Mouse (Mus musculus): ENCODE measurements around the gene Dio1. TPM values are rescaled to one million over a fixed set of nuclear protein-coding genes. Genes with fewer than 3 reads are reported as not detected.
A peak's percentile ranks its signal among the peaks of the same experiment; 100 is the strongest.

Gene Dio1
- polyA plus RNA-seq, 1 experiment from 2014 or later, result not detected

DNA sequence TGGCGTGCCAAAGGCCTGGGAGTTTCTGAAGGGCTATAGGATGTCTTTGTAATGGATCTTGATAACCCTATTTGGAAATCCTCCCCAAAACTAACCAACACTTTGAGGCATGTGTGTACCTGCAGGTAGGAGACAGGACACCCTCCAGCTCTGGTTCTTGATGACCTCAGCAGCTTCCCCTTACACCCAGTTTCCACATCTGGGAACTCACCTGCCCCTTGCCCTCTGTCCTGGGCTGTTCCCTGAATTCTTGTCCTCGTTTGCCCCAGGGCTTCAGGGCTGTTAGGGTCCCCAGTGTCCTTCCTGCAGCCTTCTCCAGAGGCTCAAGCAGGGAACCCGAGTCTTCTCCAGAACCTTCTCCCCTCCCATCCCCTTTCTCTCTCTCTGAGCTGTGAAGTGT, 3.4 kb downstream of the Dio1 start:
- 66% methylated on average over 3 of the region's 3 CpGs for WGBS
- H3K27me3 ChIP-seq (replicated peaks; ENCODE audit: control insufficient read depth, insufficient read depth, low read length), result no peaks in the 10 kb centered on the region
- no peaks in the 10 kb centered on the region for H3K4me1 ChIP-seq (replicated peaks; ENCODE audit: control insufficient read depth, insufficient read depth, low read length)
- H3K4me2 ChIP-seq (ENCODE audit: low read length), result no peak overlapping the region
- H3K9ac ChIP-seq (replicated peaks; ENCODE audit: low read depth, low read length), result no peak overlapping the region
- no peak overlapping the region for H3K4me3 ChIP-seq (replicated peaks; ENCODE audit: low read length)
- H3K27ac ChIP-seq (ENCODE audit: low read length), result no peak overlapping the region
- H3K36me3 ChIP-seq (ENCODE audit: control insufficient read depth, insufficient read depth), result no peaks in the 10 kb centered on the region
- H3K9me3 ChIP-seq (ENCODE audit: control insufficient read depth, low read length), result no peaks in the 10 kb centered on the region
- ATAC-seq, result no peak

DNA sequence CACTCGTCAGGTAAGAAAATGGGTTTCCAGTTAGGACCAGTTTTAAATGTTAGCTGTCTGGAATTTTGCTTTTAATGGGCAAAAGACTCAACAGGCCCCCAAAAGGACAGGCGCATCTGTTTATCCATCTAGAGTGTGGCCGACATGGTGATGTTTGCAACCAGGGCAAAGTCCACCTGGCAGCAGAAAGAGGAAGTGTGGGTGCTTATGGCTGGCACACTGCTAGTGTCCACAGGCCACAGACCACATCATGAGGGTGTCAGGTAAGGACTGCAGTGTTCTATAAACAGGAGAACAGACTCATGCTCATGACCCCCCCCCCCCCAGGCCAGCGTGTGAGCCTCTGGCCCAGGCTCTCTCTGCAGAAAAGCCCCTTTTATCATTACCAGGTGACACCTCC, 4.1 kb downstream of the Dio1 start:
- Histone ChIP-seq H3K9ac (replicated peaks; ENCODE audit: low read depth, low read length) (no peak overlapping the region), H3K4me2 (ENCODE audit: low read length) (no peak overlapping the region), H3K9me3 (ENCODE audit: control insufficient read depth, low read length) (no peaks in the 10 kb centered on the region), H3K36me3 (ENCODE audit: control insufficient read depth, insufficient read depth) (no peaks in the 10 kb centered on the region), H3K27ac (ENCODE audit: low read length) (no peak overlapping the region), H3K4me3 (replicated peaks; ENCODE audit: low read length) (no peak overlapping the region), H3K4me1 (replicated peaks; ENCODE audit: control insufficient read depth, insufficient read depth, low read length) (no peaks in the 10 kb centered on the region), H3K27me3 (replicated peaks; ENCODE audit: control insufficient read depth, insufficient read depth, low read length) (no peaks in the 10 kb centered on the region)
- no peak for ATAC-seq
- WGBS, result 89% methylated on average over 4 of the region's 4 CpGs

- ATAC-seq, result no peak
- Histone ChIP-seq H3K36me3 (ENCODE audit: control insufficient read depth, insufficient read depth) (no peaks in the 10 kb centered on the region), H3K9ac (replicated peaks; ENCODE audit: low read depth, low read length) (no peak overlapping the region), H3K27ac (ENCODE audit: low read length) (no peak overlapping the region), H3K4me3 (replicated peaks; ENCODE audit: low read length) (no peak overlapping the region), H3K27me3 (replicated peaks; ENCODE audit: control insufficient read depth, insufficient read depth, low read length) (no peaks in the 10 kb centered on the region), H3K9me3 (ENCODE audit: control insufficient read depth, low read length) (no peaks in the 10 kb centered on the region), H3K4me2 (ENCODE audit: low read length) (no peak overlapping the region), H3K4me1 (replicated peaks; ENCODE audit: control insufficient read depth, insufficient read depth, low read length) (no peaks in the 10 kb centered on the region)
- 87% methylated on average over 9 of the region's 9 CpGs for WGBS
Measured at GRCm38 (mm10) chr4:107302221-107302620, 4.7 kb downstream of the Dio1 start.

DNA sequence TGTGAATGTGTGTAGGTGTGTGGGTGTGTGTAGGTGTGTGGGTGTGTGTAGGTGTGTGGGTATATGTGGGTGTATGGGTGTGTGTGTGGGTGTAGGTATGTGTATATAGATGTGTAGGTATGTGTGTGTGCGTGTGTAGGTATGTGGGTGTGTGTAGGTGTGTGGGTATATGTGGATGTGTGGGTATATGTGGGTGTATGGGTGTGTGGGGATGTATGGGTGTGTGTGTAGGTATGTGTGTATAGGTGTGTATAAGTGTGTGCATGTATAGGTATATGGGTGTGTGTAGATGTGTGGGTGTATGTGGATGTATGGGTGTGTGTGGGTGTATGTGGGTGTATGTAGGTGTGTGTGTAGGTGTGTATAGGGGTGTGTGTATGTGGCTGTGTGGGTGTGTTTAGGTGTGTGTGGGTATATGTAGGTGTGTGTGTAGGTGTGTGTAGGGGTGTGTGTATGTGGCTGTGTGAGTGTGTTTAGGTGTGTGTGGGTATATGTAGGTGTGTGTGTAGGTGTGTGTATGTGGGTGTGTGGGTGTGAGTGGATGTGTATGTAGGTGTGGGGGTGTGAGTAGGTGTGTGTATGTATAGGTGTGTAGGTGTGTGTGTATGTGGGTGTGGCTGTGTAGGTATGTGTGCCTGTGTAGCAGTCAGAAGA, 5.9 kb downstream of the Dio1 start:
- H3K9me3 ChIP-seq (ENCODE audit: control insufficient read depth, low read length), result no peaks in the 10 kb centered on the region
- no peak overlapping the region for H3K9ac ChIP-seq (replicated peaks; ENCODE audit: low read depth, low read length)
- ATAC-seq, result no peak
- no peak overlapping the region for H3K27ac ChIP-seq (ENCODE audit: low read length)
- 97% methylated on average over 1 of the region's 1 CpGs for WGBS
- no peaks in the 10 kb centered on the region for H3K36me3 ChIP-seq (ENCODE audit: control insufficient read depth, insufficient read depth)
- no peaks in the 10 kb centered on the region for H3K27me3 ChIP-seq (replicated peaks; ENCODE audit: control insufficient read depth, insufficient read depth, low read length)
- no peak overlapping the region for H3K4me3 ChIP-seq (replicated peaks; ENCODE audit: low read length)
- no peak overlapping the region for H3K4me2 ChIP-seq (ENCODE audit: low read length)
- H3K4me1 ChIP-seq (replicated peaks; ENCODE audit: control insufficient read depth, insufficient read depth, low read length), result no peaks in the 10 kb centered on the region

- no peaks in the 10 kb centered on the region for H3K36me3 ChIP-seq (ENCODE audit: control insufficient read depth, insufficient read depth)
- H3K4me3 ChIP-seq (replicated peaks; ENCODE audit: low read length), result no peak overlapping the region
- no peak overlapping the region for H3K4me2 ChIP-seq (ENCODE audit: low read length)
- no peak for ATAC-seq
- no peaks in the 10 kb centered on the region for H3K27me3 ChIP-seq (replicated peaks; ENCODE audit: control insufficient read depth, insufficient read depth, low read length)
- no peak overlapping the region for H3K9ac ChIP-seq (replicated peaks; ENCODE audit: low read depth, low read length)
- H3K9me3 ChIP-seq (ENCODE audit: control insufficient read depth, low read length), result no peaks in the 10 kb centered on the region
- H3K4me1 ChIP-seq (replicated peaks; ENCODE audit: control insufficient read depth, insufficient read depth, low read length), result no peaks in the 10 kb centered on the region
- 83% methylated on average over 4 of the region's 4 CpGs for WGBS
- H3K27ac ChIP-seq (ENCODE audit: low read length), result no peak overlapping the region
Measured at GRCm38 (mm10) chr4:107300371-107300770, 6.6 kb downstream of the Dio1 start.

GRCm38 (mm10) chr4:107299779-107300340, 7.1 kb downstream of the Dio1 start:
- no peak overlapping the region for H3K9ac ChIP-seq (replicated peaks; ENCODE audit: low read depth, low read length)
- H3K4me1 ChIP-seq (replicated peaks; ENCODE audit: control insufficient read depth, insufficient read depth, low read length), result no peaks in the 10 kb centered on the region
- ATAC-seq, result no peak
- H3K36me3 ChIP-seq (ENCODE audit: control insufficient read depth, insufficient read depth), result no peaks in the 10 kb centered on the region
- 86% methylated on average over 7 of the region's 7 CpGs for WGBS
- H3K27me3 ChIP-seq (replicated peaks; ENCODE audit: control insufficient read depth, insufficient read depth, low read length), result no peaks in the 10 kb centered on the region
- no peak overlapping the region for H3K4me3 ChIP-seq (replicated peaks; ENCODE audit: low read length)
- H3K9me3 ChIP-seq (ENCODE audit: control insufficient read depth, low read length), result no peaks in the 10 kb centered on the region
- H3K4me2 ChIP-seq (ENCODE audit: low read length), result no peak overlapping the region
- no peak overlapping the region for H3K27ac ChIP-seq (ENCODE audit: low read length)

GRCm38 (mm10) chr4:107298071-107298606, 8.8 kb downstream of the Dio1 start:
- 81% methylated on average over 8 of the region's 8 CpGs for WGBS
- H3K4me3 ChIP-seq (replicated peaks; ENCODE audit: low read length), result no peak overlapping the region

GRCm38 (mm10) chr4:107292273-107292662, 14.7 kb downstream of the Dio1 start:
- H3K27ac ChIP-seq (ENCODE audit: low read length), result peak overlapping the region; percentile 0
- no peak for ATAC-seq
- 57% methylated on average over 4 of the region's 4 CpGs for WGBS
- no peaks in the 10 kb centered on the region for H3K27me3 ChIP-seq (replicated peaks; ENCODE audit: control insufficient read depth, insufficient read depth, low read length)
- H3K4me3 ChIP-seq (replicated peaks; ENCODE audit: low read length), result no peak overlapping the region
- H3K4me2 ChIP-seq (ENCODE audit: low read length), result no peak overlapping the region
- H3K9me3 ChIP-seq (ENCODE audit: control insufficient read depth, low read length), result no peaks in the 10 kb centered on the region
- no peak overlapping the region for H3K9ac ChIP-seq (replicated peaks; ENCODE audit: low read depth, low read length)
- H3K36me3 ChIP-seq (ENCODE audit: control insufficient read depth, insufficient read depth), result no peaks in the 10 kb centered on the region
- peaks cover 3% of the 10 kb centered on the region; the same call in 1 of the 2 replicates for H3K4me1 ChIP-seq (replicated peaks; ENCODE audit: control insufficient read depth, insufficient read depth, low read length)

More at GRCm38 (mm10) chr4:107298071-107298606, 8.8 kb downstream of the Dio1 start:
- ATAC-seq, result no peak
- H3K27me3 ChIP-seq (replicated peaks; ENCODE audit: control insufficient read depth, insufficient read depth, low read length), result no peaks in the 10 kb centered on the region
- H3K36me3 ChIP-seq (ENCODE audit: control insufficient read depth, insufficient read depth), result no peaks in the 10 kb centered on the region
- H3K9ac ChIP-seq (replicated peaks; ENCODE audit: low read depth, low read length), result no peak overlapping the region
- H3K4me1 ChIP-seq (replicated peaks; ENCODE audit: control insufficient read depth, insufficient read depth, low read length), result no peaks in the 10 kb centered on the region
- no peak overlapping the region for H3K27ac ChIP-seq (ENCODE audit: low read length)
- H3K4me2 ChIP-seq (ENCODE audit: low read length), result no peak overlapping the region
- no peaks in the 10 kb centered on the region for H3K9me3 ChIP-seq (ENCODE audit: control insufficient read depth, low read length)

GRCm38 (mm10) chr4:107291611-107292272, 15.2 kb downstream of the Dio1 start:
- Histone ChIP-seq H3K27ac (ENCODE audit: low read length) (peak overlapping the region; percentile 30), H3K4me2 (ENCODE audit: low read length) (no peak overlapping the region), H3K9me3 (ENCODE audit: control insufficient read depth, low read length) (no peaks in the 10 kb centered on the region), H3K27me3 (replicated peaks; ENCODE audit: control insufficient read depth, insufficient read depth, low read length) (no peaks in the 10 kb centered on the region), H3K9ac (replicated peaks; ENCODE audit: low read depth, low read length) (no peak overlapping the region), H3K4me1 (replicated peaks; ENCODE audit: control insufficient read depth, insufficient read depth, low read length) (peaks cover 3% of the 10 kb centered on the region; the same call in 1 of the 2 replicates), H3K36me3 (ENCODE audit: control insufficient read depth, insufficient read depth) (no peaks in the 10 kb centered on the region), H3K4me3 (replicated peaks; ENCODE audit: low read length) (no peak overlapping the region)
- 76% methylated on average over 7 of the region's 7 CpGs for WGBS
- ATAC-seq, result no peak
